Mouse (Mus musculus) left cerebral cortex, adult 2 months (tissue): ENCODE measurements around the gene Cluap1. TPM values are rescaled to one million over a fixed set of nuclear protein-coding genes. Genes with fewer than 3 reads are reported as not detected.

Source experiments
- DNase-seq, 2 experiments: peaks; one replicate each; pipeline ENCODE4 v3.0.0; 2021 to 2022; ENCODE audit warnings: low spot score in 2 of 2, mixed read lengths in 1 of 2; ENCODE audit errors: extremely low spot score in 1 of 2
- H3K27ac ChIP-seq: fragments of 200-600 bp; 2 replicates; pipeline ENCODE4 v1.8.1; 2022
- H3K4me3 ChIP-seq: fragments of 200-600 bp; 2 replicates; pipeline ENCODE4 v1.8.1; 2022
- CTCF ChIP-seq: fragments of 200-600 bp; IDR thresholded peaks from 2 replicates; pipeline ENCODE4 v1.8.1; 2022; ENCODE audit warnings: antibody characterized with exemption, mild to moderate bottlenecking, moderate library complexity
- intact Hi-C: fragments of 180-260 bp; cut with DNase I; formaldehyde crosslinking; loops from one replicate; pipeline ENCODE4 v1.15.1; 2025
- total RNA-seq, 2 experiments: library from RNA; stranded (reverse); gene quantifications; 2 replicates each; pipeline ENCODE4 v1.2.3; 2021

The Cluap1 gene
- total RNA-seq, 2 experiments from 2014 or later, result 28.1 to 31.6 TPM

DNA sequence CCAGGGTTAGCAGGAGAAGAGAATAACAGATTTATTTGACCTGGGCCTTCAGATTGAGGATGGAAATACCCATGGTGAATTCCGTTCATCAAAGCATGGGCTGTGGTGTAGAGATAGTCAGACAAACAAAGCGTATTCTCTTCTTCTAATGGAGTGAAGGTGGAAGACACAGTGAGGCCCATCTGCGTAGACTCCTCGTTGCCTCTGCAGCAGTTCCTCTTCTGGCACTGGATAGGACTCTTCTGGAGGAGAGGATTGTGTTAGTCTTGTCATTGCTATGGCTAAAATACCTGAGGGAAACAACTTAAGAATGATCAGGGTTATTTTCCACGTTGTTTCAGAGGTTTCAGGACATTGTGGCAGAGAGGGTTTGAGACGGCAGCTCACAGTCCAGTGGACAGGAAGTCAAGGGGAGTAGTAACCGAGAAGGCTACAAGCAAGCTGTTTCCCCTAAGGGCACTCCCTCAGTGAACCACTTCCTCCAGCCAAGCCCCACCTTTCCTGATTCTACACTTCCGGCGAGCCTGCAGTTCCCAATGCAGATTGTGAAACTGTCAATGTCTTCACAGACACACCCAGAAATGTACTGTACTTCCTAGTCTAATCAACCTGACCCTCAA, 13.3 kb upstream of the Cluap1 start:
- H3K4me3 ChIP-seq, result no peak overlapping the region
- intact Hi-C loops, result no loop called here
- no peak for DNase-seq
- no peak for TF ChIP-seq CTCF
- H3K27ac ChIP-seq, result peak overlapping the region; percentile 4; the same call in 1 of the 2 replicates

DNA sequence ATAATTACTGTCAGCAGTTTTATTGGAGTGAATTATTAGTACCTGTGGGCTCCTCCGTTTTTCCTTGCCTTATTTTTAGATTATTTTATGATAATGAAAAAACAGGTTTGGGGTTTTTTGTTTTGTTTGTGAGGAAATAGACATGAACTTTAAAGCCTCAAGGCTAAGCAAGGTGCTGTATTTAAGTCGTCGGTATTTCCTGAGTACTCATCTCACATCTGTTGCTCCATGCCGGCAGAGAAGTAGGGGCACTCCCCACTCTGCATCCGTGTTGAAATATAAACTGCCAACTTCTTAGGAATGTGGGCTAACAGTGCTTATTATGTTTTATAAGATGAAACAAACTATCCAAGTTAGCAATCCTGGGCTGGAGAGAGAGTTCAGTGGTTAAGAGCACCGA, 12.6 kb upstream of the Cluap1 start:
- DNase-seq, result no peak
- TF ChIP-seq CTCF, result no peak
- Histone ChIP-seq H3K4me3 (no peak overlapping the region), H3K27ac (no peak overlapping the region)
- intact Hi-C loops, result no loop called here

- no peak for TF ChIP-seq CTCF
- H3K4me3 ChIP-seq, result no peak overlapping the region
- no peak for DNase-seq
- intact Hi-C loops, result no loop called here
- no peak overlapping the region for H3K27ac ChIP-seq
Measured at GRCm38 (mm10) chr16:3896553-3896952, 12.0 kb upstream of the Cluap1 start.

DNA sequence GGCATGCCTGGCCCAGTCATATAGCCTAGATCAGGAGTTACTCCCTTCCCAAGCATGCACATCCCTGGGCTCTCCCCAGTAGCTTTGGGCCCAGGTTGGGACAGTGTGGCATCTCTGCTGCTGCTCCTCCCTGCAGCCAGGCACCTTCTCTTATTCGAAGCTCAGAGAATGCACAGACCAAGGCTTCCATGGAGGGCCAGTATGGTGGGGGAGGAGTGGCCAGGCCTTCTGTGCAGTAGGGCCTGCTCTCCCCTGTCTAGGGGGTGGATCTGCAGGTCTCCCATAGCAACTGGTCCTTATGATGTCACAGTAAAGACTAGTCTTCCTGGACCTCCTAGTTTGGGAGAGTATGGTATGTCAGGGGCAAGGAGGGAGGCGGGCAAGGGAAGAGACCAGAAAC, 1.1 kb upstream of the Cluap1 start:
- intact Hi-C loops, result loop anchor here (5.0 kb wide), 1 partner anchor 95 kb away; the partner anchor contains the start of gene Slx4
- Histone ChIP-seq H3K27ac (no peak overlapping the region), H3K4me3 (no peak overlapping the region)
- no peak for DNase-seq
- TF ChIP-seq CTCF, result no peak

DNA sequence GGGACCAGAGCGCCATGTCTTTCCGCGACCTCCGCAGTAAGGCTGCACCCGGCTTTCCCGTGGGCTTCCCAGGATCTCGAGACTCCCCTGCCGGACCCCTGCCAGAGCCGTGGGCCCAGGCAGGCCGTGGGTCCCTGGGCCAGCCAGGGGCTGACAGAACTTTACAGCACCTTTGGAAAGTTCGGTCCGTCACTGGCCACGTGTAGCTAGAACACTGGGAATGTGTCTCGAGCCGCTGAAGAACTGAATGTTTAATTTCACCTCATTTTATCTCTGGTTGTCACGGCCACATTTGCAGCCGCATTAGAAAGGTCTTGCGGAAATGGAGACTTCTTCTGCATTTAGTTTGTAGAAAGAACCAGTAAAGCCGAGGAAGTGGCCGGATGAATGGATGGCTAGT, 517 bp downstream of the Cluap1 start:
- intact Hi-C loops, result loop anchor here (2.0 to 5.0 kb wide), 2 partner anchors 62 to 93 kb away; partner anchors contain the start of genes Slx4 and Zfp174
- H3K4me3 ChIP-seq, result peak overlapping the region; percentile 68
- TF ChIP-seq CTCF, result no peak
- peak overlapping the region; percentile 88 for H3K27ac ChIP-seq
- DNase-seq, result no peak

- DNase-seq, result no peak
- no peak for TF ChIP-seq CTCF
- Histone ChIP-seq H3K27ac (no peak overlapping the region), H3K4me3 (no peak overlapping the region)
- intact Hi-C loops, result no loop called here
Measured at GRCm38 (mm10) chr16:3920756-3921155, 12.2 kb downstream of the Cluap1 start.

DNA sequence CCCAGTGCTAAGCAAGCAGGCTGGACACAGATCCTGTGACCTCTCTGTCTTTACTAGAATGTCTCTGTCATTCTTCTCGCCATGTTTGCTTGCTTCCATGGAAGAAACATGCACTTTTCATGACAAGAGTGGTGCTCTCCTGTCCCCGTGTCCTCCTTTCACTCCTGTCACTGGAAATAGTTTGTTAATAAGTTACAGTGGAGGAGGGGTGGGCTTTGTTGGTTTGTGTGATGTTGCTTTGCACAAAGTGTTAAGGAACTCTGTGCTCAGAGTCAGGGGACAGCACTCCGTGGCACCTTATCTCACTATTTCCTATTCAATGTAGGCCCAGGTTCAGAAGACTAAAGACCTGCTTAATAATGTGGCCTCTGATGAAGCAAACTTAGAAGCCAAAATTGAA, 14.9 kb downstream of the Cluap1 start:
- no peak for DNase-seq
- intact Hi-C loops, result no loop called here

GRCm38 (mm10) chr16:3923966-3924365, 15.4 kb downstream of the Cluap1 start:
- Histone ChIP-seq H3K27ac (no peak overlapping the region), H3K4me3 (no peak overlapping the region)
- DNase-seq, result no peak
- TF ChIP-seq CTCF, result no peak
- intact Hi-C loops, result no loop called here

More for the DNA sequence above, 14.9 kb downstream of the Cluap1 start:
- TF ChIP-seq CTCF, result no peak
- Histone ChIP-seq H3K27ac (no peak overlapping the region), H3K4me3 (no peak overlapping the region)

DNA sequence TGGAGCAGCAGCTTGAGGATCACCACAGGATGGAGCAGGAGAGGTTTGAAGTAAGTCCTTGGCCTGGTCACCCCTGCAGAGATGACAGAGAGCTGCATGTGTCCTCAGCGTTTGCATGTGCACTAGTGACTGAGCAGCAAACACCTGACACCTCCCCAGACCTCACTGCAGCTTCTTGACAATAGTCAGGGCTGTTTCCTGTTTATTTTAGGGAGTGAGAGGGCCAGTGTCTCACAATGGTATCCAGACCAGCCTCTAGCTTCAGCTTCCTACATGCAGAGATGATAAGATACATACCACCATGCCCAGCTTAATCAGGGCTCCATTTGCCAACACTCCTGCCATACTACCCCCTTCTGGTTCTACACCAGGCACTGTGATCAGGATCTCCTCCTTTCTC, 20.0 kb downstream of the Cluap1 start:
- DNase-seq, result no peak
- no peak overlapping the region for H3K4me3 ChIP-seq
- H3K27ac ChIP-seq, result no peak overlapping the region
- no peak for TF ChIP-seq CTCF
- intact Hi-C loops, result no loop called here

- intact Hi-C loops, result no loop called here
- no peak for TF ChIP-seq CTCF
- DNase-seq, result no peak
- Histone ChIP-seq H3K4me3 (no peak overlapping the region), H3K27ac (no peak overlapping the region)
Measured at GRCm38 (mm10) chr16:3929151-3929550, 20.6 kb downstream of the Cluap1 start.

GRCm38 (mm10) chr16:3933536-3933935, 24.9 kb downstream of the Cluap1 start:
- no peak for DNase-seq
- intact Hi-C loops, result no loop called here
- Histone ChIP-seq H3K4me3 (no peak overlapping the region), H3K27ac (no peak overlapping the region)
- no peak for TF ChIP-seq CTCF

- no peak for DNase-seq
- H3K27ac ChIP-seq, result no peak overlapping the region
- no peak for TF ChIP-seq CTCF
- intact Hi-C loops, result no loop called here
- no peak overlapping the region for H3K4me3 ChIP-seq
Measured at GRCm38 (mm10) chr16:3934091-3934490, 25.5 kb downstream of the Cluap1 start.

GRCm38 (mm10) chr16:3934701-3935100, 26.1 kb downstream of the Cluap1 start:
- Histone ChIP-seq H3K27ac (no peak overlapping the region), H3K4me3 (no peak overlapping the region)
- DNase-seq, result no peak
- intact Hi-C loops, result no loop called here
- no peak for TF ChIP-seq CTCF
